Mouse (Mus musculus): Measurements from ENCODE around the gene Fbxl13. TPM values are rescaled to one million over a fixed set of nuclear protein-coding genes. Genes with fewer than 3 reads are reported as not detected.
A peak's percentile ranks its signal among the peaks of the same experiment; 100 is the strongest.

Gene Fbxl13
- polyA plus RNA-seq, 1 experiment from 2014 or later: 0.32 TPM

- no peak overlapping the region for H3K4me3 ChIP-seq (ENCODE audit: low read depth, low read length)
- H3K9ac ChIP-seq (ENCODE audit: low read depth, low read length): no peak overlapping the region
- no peaks in the 10 kb centered on the region for H3K36me3 ChIP-seq (ENCODE audit: control insufficient read depth, insufficient read depth, low read length)
- DNase-seq (ENCODE audit: low spot score) (no peak), ATAC-seq (ENCODE audit: low FRiP score) (no peak)
- no peaks in the 10 kb centered on the region for H3K9me3 ChIP-seq (ENCODE audit: control insufficient read depth, low read length)
- H3K27me3 ChIP-seq (ENCODE audit: control insufficient read depth, insufficient read depth, low read length): no peaks in the 10 kb centered on the region
- no peaks in the 10 kb centered on the region for H3K4me1 ChIP-seq (replicated peaks; ENCODE audit: control insufficient read depth, insufficient read depth, low read length)
- WGBS: 64% methylated on average over 8 of the region's 8 CpGs
- no peak overlapping the region for H3K4me2 ChIP-seq (replicated peaks; ENCODE audit: low read depth, low read length)
- no peak overlapping the region for H3K27ac ChIP-seq (ENCODE audit: low read depth, low read length)
Observed at GRCm38 (mm10) chr5:21667191-21668137, 22.0 kb upstream of the Fbxl13 start.

GRCm38 (mm10) chr5:21663081-21663480 is 17.6 kb upstream of the Fbxl13 start:
- ATAC-seq (ENCODE audit: low FRiP score): no peak
- Histone ChIP-seq H3K27ac (ENCODE audit: low read depth, low read length) (no peak overlapping the region), H3K36me3 (ENCODE audit: control insufficient read depth, insufficient read depth, low read length) (0 out of 2 replicates have a peak, but pooled peaks cover 3% of the 10 kb centered on the region), H3K4me1 (replicated peaks; ENCODE audit: control insufficient read depth, insufficient read depth, low read length) (no peaks in the 10 kb centered on the region), H3K4me2 (replicated peaks; ENCODE audit: low read depth, low read length) (no peak overlapping the region), H3K4me3 (ENCODE audit: low read depth, low read length) (no peak overlapping the region), H3K27me3 (ENCODE audit: control insufficient read depth, insufficient read depth, low read length) (no peaks in the 10 kb centered on the region), H3K9me3 (ENCODE audit: control insufficient read depth, low read length) (no peaks in the 10 kb centered on the region), H3K9ac (ENCODE audit: low read depth, low read length) (no peak overlapping the region)
- WGBS: 97% methylated on average over 11 of the region's 11 CpGs
- DNase-seq (ENCODE audit: low spot score): no peak

- Histone ChIP-seq H3K4me2 (replicated peaks; ENCODE audit: low read depth, low read length) (no peak overlapping the region), H3K4me3 (ENCODE audit: low read depth, low read length) (no peak overlapping the region), H3K27ac (ENCODE audit: low read depth, low read length) (no peak overlapping the region), H3K9me3 (ENCODE audit: control insufficient read depth, low read length) (no peaks in the 10 kb centered on the region), H3K27me3 (ENCODE audit: control insufficient read depth, insufficient read depth, low read length) (no peaks in the 10 kb centered on the region), H3K36me3 (ENCODE audit: control insufficient read depth, insufficient read depth, low read length) (0 out of 2 replicates have a peak, but pooled peaks cover 3% of the 10 kb centered on the region), H3K4me1 (replicated peaks; ENCODE audit: control insufficient read depth, insufficient read depth, low read length) (no peaks in the 10 kb centered on the region), H3K9ac (ENCODE audit: low read depth, low read length) (no peak overlapping the region)
- ATAC-seq (ENCODE audit: low FRiP score) (no peak), DNase-seq (ENCODE audit: low spot score) (no peak)
- 91% methylated on average over 6 of the region's 6 CpGs for WGBS
Observed at GRCm38 (mm10) chr5:21660850-21661249, 15.4 kb upstream of the Fbxl13 start.

GRCm38 (mm10) chr5:21658623-21659395 is 13.4 kb upstream of the Fbxl13 start:
- Histone ChIP-seq H3K4me2 (replicated peaks; ENCODE audit: low read depth, low read length) (no peak overlapping the region), H3K36me3 (ENCODE audit: control insufficient read depth, insufficient read depth, low read length) (0 out of 2 replicates have a peak, but pooled peaks cover 7% of the 10 kb centered on the region), H3K9ac (ENCODE audit: low read depth, low read length) (no peak overlapping the region), H3K27me3 (ENCODE audit: control insufficient read depth, insufficient read depth, low read length) (no peaks in the 10 kb centered on the region), H3K27ac (ENCODE audit: low read depth, low read length) (no peak overlapping the region), H3K9me3 (ENCODE audit: control insufficient read depth, low read length) (no peaks in the 10 kb centered on the region), H3K4me3 (ENCODE audit: low read depth, low read length) (no peak overlapping the region), H3K4me1 (replicated peaks; ENCODE audit: control insufficient read depth, insufficient read depth, low read length) (no peaks in the 10 kb centered on the region)
- WGBS: 53% methylated on average over 11 of the region's 11 CpGs
- ATAC-seq (ENCODE audit: low FRiP score) (peak; percentile 75), DNase-seq (ENCODE audit: low spot score) (peak; percentile 83)

GRCm38 (mm10) chr5:21658038-21658437 is 12.6 kb upstream of the Fbxl13 start:
- ATAC-seq (ENCODE audit: low FRiP score) (no peak), DNase-seq (ENCODE audit: low spot score) (no peak)
- Histone ChIP-seq H3K36me3 (ENCODE audit: control insufficient read depth, insufficient read depth, low read length) (0 out of 2 replicates have a peak, but pooled peaks cover 7% of the 10 kb centered on the region), H3K27me3 (ENCODE audit: control insufficient read depth, insufficient read depth, low read length) (no peaks in the 10 kb centered on the region), H3K9me3 (ENCODE audit: control insufficient read depth, low read length) (no peaks in the 10 kb centered on the region), H3K27ac (ENCODE audit: low read depth, low read length) (no peak overlapping the region), H3K4me1 (replicated peaks; ENCODE audit: control insufficient read depth, insufficient read depth, low read length) (no peaks in the 10 kb centered on the region), H3K4me3 (ENCODE audit: low read depth, low read length) (no peak overlapping the region), H3K9ac (ENCODE audit: low read depth, low read length) (no peak overlapping the region), H3K4me2 (replicated peaks; ENCODE audit: low read depth, low read length) (no peak overlapping the region)
- whole genome bisulfite sequencing: 87% methylated on average over 6 of the region's 6 CpGs

- Histone ChIP-seq H3K4me3 (ENCODE audit: low read depth, low read length) (no peak overlapping the region), H3K9ac (ENCODE audit: low read depth, low read length) (no peak overlapping the region), H3K27me3 (ENCODE audit: control insufficient read depth, insufficient read depth, low read length) (no peaks in the 10 kb centered on the region), H3K27ac (ENCODE audit: low read depth, low read length) (no peak overlapping the region), H3K4me2 (replicated peaks; ENCODE audit: low read depth, low read length) (no peak overlapping the region), H3K4me1 (replicated peaks; ENCODE audit: control insufficient read depth, insufficient read depth, low read length) (no peaks in the 10 kb centered on the region), H3K9me3 (ENCODE audit: control insufficient read depth, low read length) (no peaks in the 10 kb centered on the region), H3K36me3 (ENCODE audit: control insufficient read depth, insufficient read depth, low read length) (0 out of 2 replicates have a peak, but pooled peaks cover 7% of the 10 kb centered on the region)
- DNase-seq (ENCODE audit: low spot score): no peak
- ATAC-seq (ENCODE audit: low FRiP score): no peak
- WGBS: 92% methylated on average over 9 of the region's 9 CpGs
Observed at GRCm38 (mm10) chr5:21656912-21657311, 11.5 kb upstream of the Fbxl13 start.

- Histone ChIP-seq H3K9me3 (ENCODE audit: control insufficient read depth, low read length) (no peaks in the 10 kb centered on the region), H3K9ac (ENCODE audit: low read depth, low read length) (no peak overlapping the region), H3K36me3 (ENCODE audit: control insufficient read depth, insufficient read depth, low read length) (peaks cover 10% of the 10 kb centered on the region; the same call in 1 of the 2 replicates), H3K27ac (ENCODE audit: low read depth, low read length) (no peak overlapping the region), H3K4me3 (ENCODE audit: low read depth, low read length) (no peak overlapping the region), H3K4me1 (replicated peaks; ENCODE audit: control insufficient read depth, insufficient read depth, low read length) (0 out of 2 replicates have a peak, but pooled peaks cover 3% of the 10 kb centered on the region), H3K4me2 (replicated peaks; ENCODE audit: low read depth, low read length) (no peak overlapping the region), H3K27me3 (ENCODE audit: control insufficient read depth, insufficient read depth, low read length) (no peaks in the 10 kb centered on the region)
- no peak for ATAC-seq (ENCODE audit: low FRiP score)
- 90% methylated on average over 7 of the region's 7 CpGs for WGBS
- DNase-seq (ENCODE audit: low spot score): no peak
Observed at GRCm38 (mm10) chr5:21651885-21652612, 6.6 kb upstream of the Fbxl13 start.

- Histone ChIP-seq H3K9ac (ENCODE audit: low read depth, low read length) (no peak overlapping the region), H3K36me3 (ENCODE audit: control insufficient read depth, insufficient read depth, low read length) (peaks cover 10% of the 10 kb centered on the region; the same call in 1 of the 2 replicates), H3K27me3 (ENCODE audit: control insufficient read depth, insufficient read depth, low read length) (no peaks in the 10 kb centered on the region), H3K9me3 (ENCODE audit: control insufficient read depth, low read length) (no peaks in the 10 kb centered on the region), H3K4me1 (replicated peaks; ENCODE audit: control insufficient read depth, insufficient read depth, low read length) (0 out of 2 replicates have a peak, but pooled peaks cover 3% of the 10 kb centered on the region), H3K4me2 (replicated peaks; ENCODE audit: low read depth, low read length) (no peak overlapping the region), H3K27ac (ENCODE audit: low read depth, low read length) (no peak overlapping the region), H3K4me3 (ENCODE audit: low read depth, low read length) (no peak overlapping the region)
- ATAC-seq (ENCODE audit: low FRiP score) (no peak), DNase-seq (ENCODE audit: low spot score) (no peak)
- WGBS: 71% methylated on average over 2 of the region's 2 CpGs
Observed at GRCm38 (mm10) chr5:21650736-21651135, 5.3 kb upstream of the Fbxl13 start.
